Mouse (Mus musculus) heart, embryonic 13.5 days (tissue): Measurements from ENCODE around the gene Agbl1. TPM values are rescaled to one million over a fixed set of nuclear protein-coding genes. Genes with fewer than 3 reads are reported as not detected.

Experiments used
- ATAC-seq: fragments of 200-750 bp; cut with Nextera tagmentation; 2 replicates; pipeline ENCODE4 v1.8.0; 2017; ENCODE audit warnings: moderate TSS enrichment; ENCODE audit not compliant: insufficient number of reproducible peaks, low FRiP score, low TSS enrichment; ENCODE audit errors: extremely low read depth
- H3K27ac ChIP-seq: fragments of 300-500 bp; sonication (generic); replicated peaks from 2 replicates; pipeline ENCODE4 v1.5.1; 2015; ENCODE audit warnings: moderate library complexity, mild to moderate bottlenecking, inconsistent platforms
- H3K27me3 ChIP-seq: fragments of 300-500 bp; sonication (generic); replicated peaks from 2 replicates; pipeline ENCODE4 v1.6.1; 2015; ENCODE audit warnings: mild to moderate bottlenecking, inconsistent platforms
- H3K36me3 ChIP-seq: fragments of 300-500 bp; sonication (generic); 2 replicates; pipeline ENCODE4 v1.6.1; 2015; ENCODE audit warnings: mild to moderate bottlenecking, inconsistent platforms
- H3K4me1 ChIP-seq: fragments of 300-500 bp; sonication (generic); 2 replicates; pipeline ENCODE4 v1.6.1; 2015; ENCODE audit warnings: inconsistent platforms
- H3K4me2 ChIP-seq: fragments of 300-500 bp; sonication (generic); 2 replicates; pipeline ENCODE4 v1.6.1; 2015; ENCODE audit warnings: inconsistent platforms, mild to moderate bottlenecking, moderate library complexity
- H3K4me3 ChIP-seq: fragments of 300-500 bp; sonication (generic); 2 replicates; pipeline ENCODE4 v1.5.1; 2015; ENCODE audit warnings: moderate library complexity, mild to moderate bottlenecking, inconsistent platforms
- H3K9ac ChIP-seq: fragments of 300-500 bp; sonication (generic); 2 replicates; pipeline ENCODE4 v1.6.1; 2015; ENCODE audit warnings: inconsistent platforms, mild to moderate bottlenecking, moderate library complexity
- H3K9me3 ChIP-seq: fragments of 300-500 bp; sonication (generic); 2 replicates; pipeline ENCODE4 v1.6.1; 2016; ENCODE audit warnings: inconsistent platforms
- WGBS: fragments of 180-500 bp; shearing (Covaris S2); methylation state at CpG from one replicate; pipeline ENCODE4 v1.1.7; 2015; ENCODE audit warnings: mixed read lengths; 5-methylcytosine and 5-hydroxymethylcytosine counted together
- polyA plus RNA-seq: library from polyadenylated mRNA; unstranded; fragments of >200 nt; fragmentation: Nextera tagmentation; extraction: Ambion mirVana; gene quantifications from 2 replicates; pipeline ENCODE4 v1.2.1, GENCODE M21; 2015

Agbl1 gene
- polyA plus RNA-seq, 1 experiment from 2014 or later: not detected

DNA sequence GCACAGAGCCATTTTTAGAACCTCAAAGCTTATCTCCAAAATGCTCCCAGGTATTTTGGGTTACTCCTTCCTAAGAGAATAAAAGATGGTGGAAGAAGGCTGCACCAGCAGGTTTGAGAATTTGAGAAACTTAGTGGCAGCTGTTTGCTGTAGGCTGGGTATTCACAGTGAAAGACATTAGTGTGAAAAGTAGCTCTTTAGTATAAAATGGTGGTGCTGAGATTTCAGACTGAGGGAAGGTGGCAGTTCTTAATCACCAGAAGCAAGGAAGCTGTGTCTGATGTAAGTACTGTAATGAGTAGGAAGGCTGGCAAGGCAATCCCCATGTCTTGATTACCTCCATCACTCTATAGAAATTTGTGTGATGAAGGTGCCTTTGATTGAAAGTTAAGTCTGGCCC lies 799.3 kb downstream of the Agbl1 start:
- no peak overlapping the region for H3K4me2 ChIP-seq
- no peaks in the 10 kb centered on the region for H3K36me3 ChIP-seq
- ATAC-seq: no peak
- no peaks in the 10 kb centered on the region for H3K27me3 ChIP-seq
- H3K4me3 ChIP-seq: no peak overlapping the region
- no peak overlapping the region for H3K27ac ChIP-seq
- no peak overlapping the region for H3K9ac ChIP-seq
- H3K9me3 ChIP-seq: no peaks in the 10 kb centered on the region
- H3K4me1 ChIP-seq: no peaks in the 10 kb centered on the region

DNA sequence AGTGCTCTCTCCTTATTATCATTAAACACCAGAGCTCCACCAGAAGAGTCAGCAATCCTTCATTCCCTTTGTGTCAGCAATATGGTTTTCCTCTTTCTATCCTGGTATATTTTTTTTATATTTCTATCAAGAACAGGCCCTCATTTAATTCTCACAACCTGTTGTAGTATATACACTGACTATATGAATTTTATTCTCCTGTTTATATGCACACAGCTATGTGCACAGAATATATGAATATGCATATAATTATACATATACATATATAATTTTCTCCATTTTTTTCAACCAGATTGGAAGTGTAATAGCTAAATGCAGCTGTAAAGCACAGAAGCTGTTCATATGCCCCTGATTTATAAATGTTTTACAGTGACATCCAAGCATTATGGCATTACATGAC lies 846.3 kb downstream of the Agbl1 start:
- Histone ChIP-seq H3K27me3 (no peaks in the 10 kb centered on the region), H3K4me3 (no peak overlapping the region), H3K4me2 (no peak overlapping the region), H3K9ac (no peak overlapping the region), H3K36me3 (no peaks in the 10 kb centered on the region), H3K9me3 (no peaks in the 10 kb centered on the region), H3K27ac (no peak overlapping the region), H3K4me1 (no peaks in the 10 kb centered on the region)
- ATAC-seq: no peak

DNA sequence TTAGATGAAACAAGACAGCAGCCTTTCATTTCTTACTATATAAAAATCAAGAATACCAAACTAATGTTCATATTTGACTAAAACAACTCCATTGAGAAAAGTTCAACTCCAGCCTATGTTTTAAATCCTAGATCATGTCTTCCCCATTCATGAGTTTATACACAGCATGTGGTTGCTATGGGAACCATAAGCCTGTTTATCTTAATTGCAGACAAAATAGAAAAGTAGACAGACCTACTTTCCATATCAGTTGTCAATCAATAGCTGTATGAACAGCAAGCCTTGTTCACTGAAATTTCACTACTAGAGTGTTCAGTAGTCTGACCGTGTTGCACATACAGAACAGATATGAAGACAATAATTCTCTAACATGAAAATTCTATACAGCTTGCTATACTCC lies 857.6 kb downstream of the Agbl1 start:
- H3K4me1 ChIP-seq: no peaks in the 10 kb centered on the region
- no peak overlapping the region for H3K4me2 ChIP-seq
- no peak for ATAC-seq
- no peak overlapping the region for H3K27ac ChIP-seq
- H3K27me3 ChIP-seq: no peaks in the 10 kb centered on the region
- 72% methylated on average over 1 of the region's 1 CpGs for WGBS
- no peaks in the 10 kb centered on the region for H3K36me3 ChIP-seq
- no peaks in the 10 kb centered on the region for H3K9me3 ChIP-seq
- H3K9ac ChIP-seq: no peak overlapping the region
- H3K4me3 ChIP-seq: no peak overlapping the region

GRCm38 (mm10) chr7:77095153-77095552 lies 865.5 kb downstream of the Agbl1 start:
- Histone ChIP-seq H3K36me3 (no peaks in the 10 kb centered on the region), H3K9me3 (no peaks in the 10 kb centered on the region), H3K4me3 (no peak overlapping the region), H3K27me3 (no peaks in the 10 kb centered on the region), H3K4me2 (no peak overlapping the region), H3K4me1 (no peaks in the 10 kb centered on the region), H3K9ac (no peak overlapping the region), H3K27ac (no peak overlapping the region)
- no peak for ATAC-seq
- 35% methylated on average over 2 of the region's 2 CpGs for WGBS

GRCm38 (mm10) chr7:77114021-77114420 lies 884.3 kb downstream of the Agbl1 start:
- ATAC-seq: no peak
- WGBS: 91% methylated on average over 1 of the region's 1 CpGs

GRCm38 (mm10) chr7:77129045-77129444 lies 899.4 kb downstream of the Agbl1 start:
- no peaks in the 10 kb centered on the region for H3K27me3 ChIP-seq
- H3K36me3 ChIP-seq: no peaks in the 10 kb centered on the region
- H3K4me3 ChIP-seq: no peak overlapping the region
- 43% methylated on average over 1 of the region's 1 CpGs for whole genome bisulfite sequencing
- H3K4me1 ChIP-seq: peaks cover 9% of the 10 kb centered on the region
- no peak overlapping the region for H3K4me2 ChIP-seq
- no peak overlapping the region for H3K9ac ChIP-seq
- H3K27ac ChIP-seq: no peak overlapping the region
- no peak for ATAC-seq
- H3K9me3 ChIP-seq: no peaks in the 10 kb centered on the region

More at GRCm38 (mm10) chr7:77114021-77114420, 884.3 kb downstream of the Agbl1 start:
- Histone ChIP-seq H3K4me3 (no peak overlapping the region), H3K27ac (no peak overlapping the region), H3K9ac (no peak overlapping the region), H3K4me1 (no peaks in the 10 kb centered on the region), H3K36me3 (no peaks in the 10 kb centered on the region), H3K27me3 (no peaks in the 10 kb centered on the region), H3K4me2 (no peak overlapping the region), H3K9me3 (no peaks in the 10 kb centered on the region)

- peaks cover 9% of the 10 kb centered on the region for H3K4me1 ChIP-seq
- no peak overlapping the region for H3K9ac ChIP-seq
- no peaks in the 10 kb centered on the region for H3K27me3 ChIP-seq
- H3K4me3 ChIP-seq: no peak overlapping the region
- H3K9me3 ChIP-seq: no peaks in the 10 kb centered on the region
- H3K27ac ChIP-seq: no peak overlapping the region
- no peak overlapping the region for H3K4me2 ChIP-seq
- no peak; the same call in 1 of the 2 replicates for ATAC-seq
- 37% methylated on average over 7 of the region's 7 CpGs for whole genome bisulfite sequencing
- no peaks in the 10 kb centered on the region for H3K36me3 ChIP-seq
Measured at GRCm38 (mm10) chr7:77131950-77132349, 902.3 kb downstream of the Agbl1 start.

DNA sequence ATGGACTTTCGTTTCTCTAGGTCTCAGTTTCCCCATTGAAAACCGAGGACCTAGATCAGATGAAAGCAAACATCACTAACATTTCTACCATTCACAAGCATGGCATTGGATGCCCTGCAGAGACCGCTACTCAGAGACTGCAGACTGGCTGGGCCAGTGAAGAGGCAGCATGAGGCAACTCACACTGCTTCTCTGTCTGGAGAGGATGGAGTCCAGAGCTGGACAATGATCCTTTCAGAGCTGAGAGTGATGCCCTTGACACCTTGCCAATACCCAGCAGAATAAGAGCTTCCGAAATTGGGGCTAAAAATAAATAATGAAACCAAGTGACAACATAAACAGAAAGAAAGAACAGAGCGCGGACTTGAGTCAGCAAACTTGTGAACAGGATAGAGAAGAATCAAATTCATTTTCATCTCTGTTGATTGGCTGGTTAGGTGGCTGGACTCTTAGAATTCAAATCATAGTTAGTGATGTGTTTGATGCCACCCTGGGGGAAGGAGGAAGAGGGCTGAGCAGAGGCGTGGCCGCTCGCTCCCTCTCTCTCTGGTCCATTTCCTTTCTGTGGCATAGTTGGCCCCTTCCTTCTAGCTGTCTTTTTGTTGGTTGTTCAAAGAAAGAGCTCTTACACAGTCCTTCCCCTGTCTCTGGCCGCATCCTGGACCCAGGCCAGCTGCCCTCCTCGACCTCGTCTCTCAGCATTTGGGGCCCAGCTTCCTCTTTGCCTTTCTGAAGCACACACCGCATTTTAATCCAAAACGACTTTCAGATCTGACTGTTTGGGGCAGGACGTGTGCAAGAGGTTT lies 903.1 kb downstream of the Agbl1 start:
- Histone ChIP-seq H3K4me3 (no peak overlapping the region), H3K27me3 (no peaks in the 10 kb centered on the region), H3K27ac (peak overlapping the region; percentile 38; the same call in 1 of the 2 replicates), H3K4me2 (no peak overlapping the region), H3K9ac (no peak overlapping the region), H3K9me3 (no peaks in the 10 kb centered on the region), H3K36me3 (no peaks in the 10 kb centered on the region), H3K4me1 (peaks cover 9% of the 10 kb centered on the region)
- ATAC-seq: no peak
- WGBS: 49% methylated on average over 15 of the region's 15 CpGs

- Histone ChIP-seq H3K27ac (no peak overlapping the region), H3K4me2 (no peak overlapping the region), H3K9me3 (no peaks in the 10 kb centered on the region), H3K36me3 (no peaks in the 10 kb centered on the region), H3K9ac (no peak overlapping the region), H3K4me1 (peaks cover 9% of the 10 kb centered on the region), H3K4me3 (no peak overlapping the region), H3K27me3 (no peaks in the 10 kb centered on the region)
- 79% methylated on average over 2 of the region's 2 CpGs for WGBS
- ATAC-seq: no peak
Measured at GRCm38 (mm10) chr7:77134860-77135259, 905.2 kb downstream of the Agbl1 start.

DNA sequence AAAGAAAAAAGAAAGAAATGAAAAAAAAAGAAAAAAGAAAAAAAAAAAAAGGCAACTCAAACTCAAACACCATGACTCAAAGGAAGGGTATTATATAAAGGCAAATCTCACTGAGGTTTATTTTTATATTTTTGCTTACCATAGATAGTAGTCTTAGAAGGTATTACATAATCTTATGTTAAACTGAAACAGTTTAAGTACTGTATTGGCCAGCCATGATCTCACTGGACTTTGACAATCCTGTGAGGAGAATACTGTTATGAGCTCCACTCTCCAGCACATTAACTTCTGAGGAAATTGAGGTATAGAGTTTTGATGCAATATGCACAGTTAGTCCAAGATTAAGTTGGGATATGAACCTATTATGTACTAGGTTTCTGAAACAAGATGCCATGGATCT lies 909.0 kb downstream of the Agbl1 start:
- H3K4me2 ChIP-seq: no peak overlapping the region
- no peaks in the 10 kb centered on the region for H3K4me1 ChIP-seq
- no peak overlapping the region for H3K27ac ChIP-seq
- no peaks in the 10 kb centered on the region for H3K9me3 ChIP-seq
- H3K9ac ChIP-seq: no peak overlapping the region
- no peak overlapping the region for H3K4me3 ChIP-seq
- no peak for ATAC-seq
- H3K36me3 ChIP-seq: no peaks in the 10 kb centered on the region
- H3K27me3 ChIP-seq: no peaks in the 10 kb centered on the region

GRCm38 (mm10) chr7:77147527-77147926 lies 917.8 kb downstream of the Agbl1 start:
- Histone ChIP-seq H3K27ac (no peak overlapping the region), H3K27me3 (no peaks in the 10 kb centered on the region), H3K36me3 (no peaks in the 10 kb centered on the region), H3K4me3 (no peak overlapping the region), H3K9me3 (no peaks in the 10 kb centered on the region), H3K9ac (no peak overlapping the region), H3K4me1 (0 out of 2 replicates have a peak, but pooled peaks cover 2% of the 10 kb centered on the region), H3K4me2 (no peak overlapping the region)
- 60% methylated on average over 3 of the region's 3 CpGs for WGBS
- ATAC-seq: no peak

- H3K4me1 ChIP-seq: 0 out of 2 replicates have a peak, but pooled peaks cover 2% of the 10 kb centered on the region
Measured at GRCm38 (mm10) chr7:77148820-77149219, 919.1 kb downstream of the Agbl1 start.

More at GRCm38 (mm10) chr7:77148820-77149219, 919.1 kb downstream of the Agbl1 start:
- no peaks in the 10 kb centered on the region for H3K36me3 ChIP-seq
- WGBS: 72% methylated on average over 4 of the region's 4 CpGs
- no peak overlapping the region for H3K9ac ChIP-seq
- ATAC-seq: no peak
- no peak overlapping the region for H3K27ac ChIP-seq
- no peak overlapping the region for H3K4me2 ChIP-seq
- H3K4me3 ChIP-seq: no peak overlapping the region
- no peaks in the 10 kb centered on the region for H3K27me3 ChIP-seq
- no peaks in the 10 kb centered on the region for H3K9me3 ChIP-seq
